Mouse (Mus musculus) left cerebral cortex, postnatal 4 days (tissue): ENCODE measurements at regions not wholly inside any gene's neighbourhood (a gene's known extent, or its start where the extent isn't known, plus 50 kb on each side); places are given as distances from the start of the nearest gene placed in this dataset.
A peak's percentile ranks its signal among the peaks of the same experiment; 100 is the strongest.

Experiments used
- DNase-seq: peaks from one replicate; pipeline ENCODE4 v3.0.0-alpha.2; 2022
- intact Hi-C: fragments of 180-260 bp; cut with DNase I; formaldehyde crosslinking; loops from one replicate; pipeline ENCODE4 v1.15.1; 2025

DNA sequence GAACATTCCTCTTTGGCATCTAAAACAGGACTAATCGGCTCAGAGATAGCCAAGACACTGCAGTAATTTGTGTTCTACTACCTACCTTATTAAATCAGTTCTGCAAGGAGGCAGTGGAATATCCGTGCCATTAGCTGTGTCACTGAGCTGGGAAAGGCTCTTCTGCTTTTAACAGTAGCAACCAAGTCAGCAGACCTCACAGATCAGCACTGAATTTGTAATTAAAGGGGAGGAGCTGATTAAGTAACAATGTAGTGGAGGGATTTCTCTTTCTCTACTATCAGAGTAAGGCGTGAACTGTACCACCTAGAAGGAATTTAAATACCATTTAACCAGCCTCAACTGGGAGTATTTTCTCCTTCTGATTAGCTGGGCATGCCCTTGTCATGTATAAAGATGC, 504.3 kb upstream of the Atp10a start:
- intact Hi-C loops, result no loop called here
- DNase-seq, result no peak

DNA sequence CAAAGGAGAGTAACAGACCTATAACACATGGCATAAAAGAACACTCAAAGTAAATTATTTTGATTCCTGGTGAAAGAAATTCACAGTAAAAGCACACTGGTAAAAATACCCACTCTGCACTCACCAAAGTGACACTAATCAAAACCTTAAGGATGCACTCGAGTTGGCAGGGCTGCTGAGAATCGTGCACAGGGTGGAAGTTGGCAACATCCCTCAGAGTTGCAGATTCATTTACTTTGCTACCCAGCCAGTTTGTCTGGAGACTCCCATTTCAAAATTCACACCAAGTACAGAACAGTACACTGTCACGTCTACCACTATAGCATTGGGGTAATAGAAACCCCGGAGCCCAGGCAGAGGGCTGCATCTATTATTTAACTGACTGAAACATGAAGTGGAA, 471.1 kb upstream of the Atp10a start:
- intact Hi-C loops, result no loop called here
- DNase-seq, result no peak

DNA sequence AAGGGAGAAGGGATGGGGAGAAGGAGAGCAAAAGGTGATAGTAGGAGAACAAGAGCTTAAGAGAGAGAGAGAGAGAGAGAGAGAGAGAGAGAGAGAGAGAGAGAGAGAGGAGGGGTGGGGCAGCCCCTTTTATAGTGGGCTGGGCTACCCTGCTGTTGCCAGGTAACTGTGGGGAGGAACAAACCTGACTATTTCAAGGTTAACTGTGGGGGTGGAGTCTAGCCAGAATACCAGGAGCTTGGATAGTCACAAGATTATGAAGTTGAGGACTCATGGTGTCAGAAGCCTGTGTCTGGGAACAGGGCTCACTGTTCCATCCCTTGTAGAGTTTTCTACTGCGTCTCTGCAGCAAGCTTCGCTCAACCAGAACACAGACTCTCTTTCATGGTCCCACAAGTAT, 438.2 kb upstream of the Atp10a start:
- intact Hi-C loops, result no loop called here
- DNase-seq, result no peak

GRCm38 (mm10) chr7:58224727-58225126, 431.2 kb upstream of the Atp10a start:
- intact Hi-C loops, result no loop called here
- no peak for DNase-seq

DNA sequence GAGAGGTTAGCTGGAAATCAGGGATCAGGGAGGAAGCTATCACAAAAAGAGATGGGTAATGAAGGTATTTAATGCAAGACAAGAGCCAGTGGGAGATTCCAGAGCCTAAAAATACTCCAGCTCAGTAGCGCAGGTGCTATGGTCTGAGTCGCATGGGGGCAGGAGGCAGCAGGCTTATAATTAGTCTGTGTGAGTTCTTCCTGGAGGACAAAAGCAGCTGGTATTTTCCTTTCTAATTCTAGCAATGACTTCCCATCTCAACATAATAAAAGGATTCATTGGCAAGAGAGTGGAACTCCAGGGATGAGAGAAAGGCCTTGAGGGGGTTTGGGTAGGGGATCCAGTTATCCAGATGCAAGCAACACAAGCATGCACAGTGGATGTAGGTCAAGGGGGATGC, 430.3 kb upstream of the Atp10a start:
- no peak for DNase-seq
- intact Hi-C loops, result no loop called here

GRCm38 (mm10) chr7:58230162-58230681, 425.7 kb upstream of the Atp10a start:
- no peak for DNase-seq
- intact Hi-C loops, result no loop called here

- intact Hi-C loops, result no loop called here
- DNase-seq, result no peak
These were observed 425.0 kb upstream of the Atp10a start for GRCm38 (mm10) chr7:58230943-58231342.

- peak; percentile 32 for DNase-seq
- intact Hi-C loops, result no loop called here
These were observed 408.7 kb upstream of the Atp10a start for GRCm38 (mm10) chr7:58247261-58247660.
